Mouse (Mus musculus): Measurements from ENCODE around the gene Defa28. TPM values are rescaled to one million over a fixed set of nuclear protein-coding genes. Genes with fewer than 3 reads are reported as not detected.
"Not testable (repeated sequence)": the region's sequence is repeated elsewhere in the genome, so short reads cannot be mapped to it uniquely, and the experiment has no call there.

Gene Defa28
- total RNA-seq (2014; fragmentation: Nextera tagmentation) (not detected in 2 replicates), total RNA-seq (2017) (not detected in 2 replicates)

DNA sequence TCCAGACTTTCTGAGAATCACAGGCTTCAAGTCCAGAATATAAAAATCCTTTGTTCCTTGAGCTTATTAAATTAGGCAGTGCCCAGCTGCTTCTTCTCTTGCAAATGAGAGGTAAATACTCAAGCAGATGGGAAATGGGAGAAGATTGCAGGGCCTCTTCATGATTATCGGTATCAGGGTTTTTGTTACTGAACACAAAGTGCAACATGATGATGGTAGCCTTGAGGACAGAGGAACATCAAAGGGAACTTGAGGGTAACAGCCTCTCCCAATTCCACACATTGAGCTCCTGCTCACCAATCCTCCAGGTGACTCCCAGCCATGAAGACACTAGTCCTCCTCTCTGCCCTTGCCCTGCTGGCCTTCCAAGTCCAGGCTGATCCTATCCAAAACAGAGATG is at the start of gene Defa28:
Gene Defa28, plus strand, starts transcription at position 301 of the 400 bp plus-strand sequence.
- not testable (repeated sequence) for ATAC-seq (replicated peaks; ENCODE audit: low FRiP score, low TSS enrichment, poor library complexity, severe bottlenecking)

DNA sequence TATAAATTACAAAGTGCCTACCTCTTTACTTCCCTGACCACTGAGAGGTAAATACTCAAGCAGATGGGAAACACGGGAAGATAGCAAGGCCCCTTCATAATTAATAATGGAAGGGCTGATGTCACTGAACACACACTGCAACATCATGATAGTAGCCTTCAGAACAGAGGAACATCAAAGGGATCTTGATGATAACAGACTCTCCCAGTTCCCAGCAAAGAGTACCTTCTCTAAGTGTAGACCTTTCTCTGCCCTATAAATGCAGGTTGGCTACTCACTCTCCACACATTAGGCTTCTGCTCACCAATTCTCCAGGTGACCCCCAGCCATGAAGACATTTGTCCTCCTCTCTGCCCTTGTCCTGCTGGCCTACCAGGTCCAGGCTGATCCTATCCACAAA is 17.7 kb upstream of the Defa28 start, which contains the start of gene Defa37:
Gene Defa37, plus strand, starts transcription at position 301 of the 400 bp plus-strand sequence.
- not testable (repeated sequence) for ATAC-seq (replicated peaks; ENCODE audit: low FRiP score, low TSS enrichment, poor library complexity, severe bottlenecking)

DNA sequence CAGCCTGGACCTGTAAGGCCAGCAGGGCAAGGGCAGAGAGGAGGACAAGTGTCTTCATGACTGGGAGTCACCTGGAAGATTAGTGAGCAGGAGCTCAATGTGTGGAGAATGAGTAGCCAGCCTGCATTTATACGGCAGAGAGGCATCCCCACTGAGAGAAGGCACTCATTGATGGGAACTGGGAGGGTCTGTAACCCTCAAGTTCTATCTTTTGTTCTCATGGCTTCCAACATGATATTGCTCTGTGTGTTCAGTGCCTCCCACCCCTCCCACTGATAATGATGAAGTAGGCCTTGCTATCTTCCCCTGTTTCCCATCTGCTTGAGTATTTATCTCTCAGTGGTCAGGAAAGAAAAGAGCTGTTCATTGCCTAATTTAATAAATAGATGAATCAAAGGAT is 11.6 kb downstream of the Defa28 start, which contains the start of gene Gm7861:
Gene Gm7861, minus strand, starts transcription at position 101 of the 400 bp plus-strand sequence.
- ATAC-seq (replicated peaks; ENCODE audit: low FRiP score, low TSS enrichment, poor library complexity, severe bottlenecking): not testable (repeated sequence)

DNA sequence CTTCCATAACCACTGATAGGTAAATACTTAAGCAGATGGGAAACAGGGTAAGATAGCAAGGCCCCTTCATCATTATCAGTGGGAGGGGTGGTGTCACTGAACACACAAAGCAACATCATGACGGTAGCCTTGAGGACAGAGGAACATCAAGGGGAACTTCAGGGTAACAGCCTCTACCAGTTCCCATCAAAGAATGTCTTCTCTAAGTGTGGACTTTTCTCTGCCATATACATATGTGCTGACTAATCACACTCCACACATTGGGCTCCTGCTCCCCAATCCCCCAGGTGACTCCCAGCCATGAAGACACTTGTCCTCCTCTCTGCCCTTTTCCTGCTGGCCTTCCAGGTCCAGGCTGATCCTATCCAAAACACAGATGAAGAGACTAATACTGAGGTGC is 35.1 kb downstream of the Defa28 start, which contains the start of gene Defa26:
Gene Defa26, plus strand, starts transcription at position 301 of the 400 bp plus-strand sequence.
- ATAC-seq (replicated peaks; ENCODE audit: low FRiP score, low TSS enrichment, poor library complexity, severe bottlenecking): not testable (repeated sequence)

Other genes with a start within 250 kb of the Defa28 start
- gene Defa2, start 204.5 kb upstream of the Defa28 start, total RNA-seq (2014; fragmentation: Nextera tagmentation): not detected in 2 replicates
- gene Defa2, start 204.5 kb upstream of the Defa28 start, total RNA-seq (2017): not detected in 2 replicates
- gene Defa33, start 191.2 kb upstream of the Defa28 start, total RNA-seq (2014; fragmentation: Nextera tagmentation): not detected in 2 replicates
- gene Defa33, start 191.2 kb upstream of the Defa28 start, total RNA-seq (2017): not detected in 2 replicates
- not detected in 2 replicates for gene Defa36, start 155.6 kb upstream of the Defa28 start, total RNA-seq (2014; fragmentation: Nextera tagmentation)
- not detected in 2 replicates for gene Defa36, start 155.6 kb upstream of the Defa28 start, total RNA-seq (2017)
- gene Gm7849, start 126.4 kb upstream of the Defa28 start, total RNA-seq (2014; fragmentation: Nextera tagmentation): not detected in 2 replicates
- gene Gm7849, start 126.4 kb upstream of the Defa28 start, total RNA-seq (2017): not detected in 2 replicates
- not detected in 2 replicates for gene Defa20, start 73.7 kb upstream of the Defa28 start, total RNA-seq (2014; fragmentation: Nextera tagmentation)
- not detected in 2 replicates for gene Defa20, start 73.7 kb upstream of the Defa28 start, total RNA-seq (2017)
- gene Defa32, start 54.0 kb upstream of the Defa28 start, total RNA-seq (2014; fragmentation: Nextera tagmentation): not detected in 2 replicates
- not detected in 2 replicates for gene Defa32, start 54.0 kb upstream of the Defa28 start, total RNA-seq (2017)
- gene Defa37, start 17.6 kb upstream of the Defa28 start, total RNA-seq (2014; fragmentation: Nextera tagmentation): not detected in 2 replicates
- not detected in 2 replicates for gene Defa37, start 17.6 kb upstream of the Defa28 start, total RNA-seq (2017)
- not detected in 2 replicates for gene Gm7861, start 11.5 kb downstream of the Defa28 start, total RNA-seq (2014; fragmentation: Nextera tagmentation)
- not detected in 2 replicates for gene Gm7861, start 11.5 kb downstream of the Defa28 start, total RNA-seq (2017)
- not detected in 2 replicates for gene Defa26, start 35.2 kb downstream of the Defa28 start, total RNA-seq (2014; fragmentation: Nextera tagmentation)
- not detected in 2 replicates for gene Defa26, start 35.2 kb downstream of the Defa28 start, total RNA-seq (2017)
- gene Defa17, start 72.8 kb downstream of the Defa28 start, total RNA-seq (2014; fragmentation: Nextera tagmentation): not detected in 2 replicates
- gene Defa17, start 72.8 kb downstream of the Defa28 start, total RNA-seq (2017): not detected in 2 replicates
- gene Defa34, start 82.8 kb downstream of the Defa28 start, total RNA-seq (2014; fragmentation: Nextera tagmentation): not detected in 2 replicates
- not detected in 2 replicates for gene Defa34, start 82.8 kb downstream of the Defa28 start, total RNA-seq (2017)
- gene AY761184, start 120.6 kb downstream of the Defa28 start, total RNA-seq (2014; fragmentation: Nextera tagmentation): not detected in 2 replicates
- not detected in 2 replicates for gene AY761184, start 120.6 kb downstream of the Defa28 start, total RNA-seq (2017)
- gene Defa24, start 151.5 kb downstream of the Defa28 start, total RNA-seq (2014; fragmentation: Nextera tagmentation): not detected in 2 replicates
- gene Defa24, start 151.5 kb downstream of the Defa28 start, total RNA-seq (2017): not detected in 2 replicates
- gene Defb50, start 240.5 kb downstream of the Defa28 start, total RNA-seq (2014; fragmentation: Nextera tagmentation): not detected in 2 replicates
- gene Defb50, start 240.5 kb downstream of the Defa28 start, total RNA-seq (2017): not detected in 2 replicates